Mouse (Mus musculus): Measurements from ENCODE around the gene Nanos3.

The Nanos3 gene

GRCm38 (mm10) chr8:84185117-84185516 lies at the start of gene Nanos3:
Nanos3 (minus strand) TSS chr8:84185217.
- DNase-seq, result no peak

GRCm38 (mm10) chr8:84233055-84233454 lies 48.0 kb upstream of the Nanos3 start:
- DNase-seq, result no peak

- no peak for DNase-seq
Observed at GRCm38 (mm10) chr8:84230735-84231134, 45.7 kb upstream of the Nanos3 start.

- DNase-seq, result no peak
Observed at GRCm38 (mm10) chr8:84223322-84224029, 38.5 kb upstream of the Nanos3 start.

GRCm38 (mm10) chr8:84222566-84223165 lies 37.6 kb upstream of the Nanos3 start:
- no peak for DNase-seq

- no peak for DNase-seq
Observed at GRCm38 (mm10) chr8:84220105-84220504, 35.1 kb upstream of the Nanos3 start.

- no peak for DNase-seq
Observed at GRCm38 (mm10) chr8:84218143-84218542, 33.1 kb upstream of the Nanos3 start.

GRCm38 (mm10) chr8:84217206-84217605 lies 32.2 kb upstream of the Nanos3 start:
- no peak for DNase-seq

- DNase-seq, result no peak
Observed at GRCm38 (mm10) chr8:84213277-84213676, 28.3 kb upstream of the Nanos3 start.

- no peak for DNase-seq
Observed at GRCm38 (mm10) chr8:84211881-84212563, 27.0 kb upstream of the Nanos3 start.

GRCm38 (mm10) chr8:84211202-84211601 lies 26.2 kb upstream of the Nanos3 start:
- DNase-seq, result no peak

- peak; percentile 84 to 89 for DNase-seq
Observed at GRCm38 (mm10) chr8:84210167-84210791, 25.3 kb upstream of the Nanos3 start.

GRCm38 (mm10) chr8:84208381-84209380 lies 23.7 kb upstream of the Nanos3 start:
- no peak for DNase-seq

- no peak for DNase-seq
Observed at GRCm38 (mm10) chr8:84207811-84208210, 22.8 kb upstream of the Nanos3 start.

- DNase-seq, result no peak
Observed at GRCm38 (mm10) chr8:84206666-84207065, 21.6 kb upstream of the Nanos3 start.

- no peak for DNase-seq
Observed at GRCm38 (mm10) chr8:84205073-84205472, 20.1 kb upstream of the Nanos3 start.

GRCm38 (mm10) chr8:84203975-84204772 lies 19.2 kb upstream of the Nanos3 start:
- DNase-seq, result no peak

GRCm38 (mm10) chr8:84202938-84203917 lies 18.2 kb upstream of the Nanos3 start:
- peak in 1 of 2 experiments; percentile 40 for DNase-seq

- no peak for DNase-seq
Observed at GRCm38 (mm10) chr8:84202466-84202865, 17.4 kb upstream of the Nanos3 start.

All from cerebellum, postnatal 36 days (tissue).